Mouse (Mus musculus): ENCODE results near the gene Syt5. TPM values are rescaled to one million over a fixed set of nuclear protein-coding genes. Genes with fewer than 3 reads are reported as not detected.

Syt5 gene
- polyA plus RNA-seq, 1 experiment from 2014 or later: 164 TPM

DNA sequence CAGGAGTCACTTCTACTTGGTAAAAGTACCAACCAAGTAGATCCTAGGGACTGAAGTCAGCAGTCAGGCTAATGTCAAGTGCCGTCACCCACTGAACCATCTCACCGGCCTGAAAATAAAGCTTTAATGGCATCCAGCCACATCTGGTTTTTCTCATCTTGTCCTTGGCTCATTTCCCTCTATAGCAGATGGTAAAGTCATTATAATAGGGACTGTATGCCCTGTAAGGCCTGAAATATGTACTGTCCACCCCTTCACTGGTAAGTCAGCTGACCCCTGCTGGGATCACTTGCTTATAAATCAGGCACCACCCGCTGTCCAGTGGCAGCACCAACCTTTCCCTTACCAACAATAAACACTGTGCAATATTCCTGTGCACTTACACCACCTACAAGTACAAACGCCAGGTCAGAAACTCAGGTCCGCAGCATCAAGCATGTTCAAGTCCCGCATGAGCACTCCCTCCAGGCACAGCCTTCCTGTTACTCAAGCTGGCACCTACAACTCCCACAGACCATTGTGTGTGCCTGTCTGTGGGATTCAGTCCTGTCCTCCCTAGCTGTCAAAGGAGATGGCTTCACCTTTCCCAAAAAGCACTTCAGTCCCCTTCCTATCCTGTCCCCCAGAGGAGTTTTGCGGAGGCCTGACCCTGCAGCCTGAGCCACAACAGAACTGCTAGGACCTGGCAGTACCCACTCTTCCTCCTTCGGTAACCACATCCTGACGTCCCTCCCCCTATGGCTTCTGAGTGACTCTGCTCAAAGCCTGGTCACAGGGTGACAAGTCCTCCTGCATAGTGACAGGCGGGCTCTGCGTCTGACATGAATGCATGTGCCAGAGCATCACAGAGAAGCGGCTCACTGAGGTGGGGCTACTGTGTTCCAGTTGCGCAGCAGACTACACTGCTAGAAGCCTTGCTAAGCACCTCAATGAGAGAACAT lies 54.8 kb downstream of the Syt5 start:
- no peak for ATAC-seq (replicated peaks)
- H3K4me1 ChIP-seq: peaks cover 2% of the 10 kb centered on the region; the same call in 1 of the 2 replicates
- no peaks in the 10 kb centered on the region for H3K9me3 ChIP-seq
- no peak overlapping the region for H3K9ac ChIP-seq (replicated peaks)
- no peak overlapping the region for H3K4me3 ChIP-seq
- H3K27ac ChIP-seq (replicated peaks): no peak overlapping the region
- H3K36me3 ChIP-seq: peaks cover 30% of the 10 kb centered on the region
- H3K27me3 ChIP-seq: no peaks in the 10 kb centered on the region
- 91% methylated on average over 13 of the region's 13 CpGs for WGBS
- H3K4me2 ChIP-seq (replicated peaks): no peak overlapping the region

DNA sequence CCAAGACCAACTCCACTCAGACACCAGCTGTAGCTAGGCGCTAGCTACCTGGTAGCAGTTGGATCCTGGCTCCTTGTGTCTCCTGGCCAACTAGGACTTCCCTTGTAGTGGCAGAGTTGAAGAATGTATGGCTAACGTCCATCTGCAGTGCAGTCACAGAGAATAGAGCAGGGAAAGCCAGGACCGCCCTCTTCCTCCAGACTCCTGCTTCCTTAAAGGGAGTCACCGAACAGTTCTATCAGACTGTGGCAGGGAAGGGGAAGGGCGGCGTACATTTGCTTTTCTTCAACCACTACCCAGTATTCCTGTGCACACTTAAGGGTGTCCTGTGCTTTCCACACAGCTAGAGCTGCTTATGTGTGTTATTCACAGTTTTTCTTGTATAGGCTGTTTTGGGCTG lies 56.0 kb downstream of the Syt5 start:
- Histone ChIP-seq H3K27ac (replicated peaks) (no peak overlapping the region), H3K27me3 (no peaks in the 10 kb centered on the region), H3K4me2 (replicated peaks) (no peak overlapping the region), H3K9ac (replicated peaks) (no peak overlapping the region), H3K36me3 (peaks cover 20% of the 10 kb centered on the region), H3K9me3 (no peaks in the 10 kb centered on the region), H3K4me3 (no peak overlapping the region), H3K4me1 (no peaks in the 10 kb centered on the region)
- ATAC-seq (replicated peaks): no peak
- WGBS: 91% methylated on average over 6 of the region's 6 CpGs

Small RNAs within 50 kb of the gene (microRNA-seq; reads per million reads assigned to microRNA genes)
- not detected for gene Gm23577

Other genes with a start within 250 kb of the Syt5 start
- gene Ncr1, start 209.8 kb downstream of the Syt5 start, polyA plus RNA-seq (2015; fragmentation: Nextera tagmentation; extraction: Ambion mirVana): not detected in 2 replicates
- 0.06 TPM in 1 of 2 replicates, not detected in the other for gene Gp6, start 149.8 kb downstream of the Syt5 start, polyA plus RNA-seq (2015; fragmentation: Nextera tagmentation; extraction: Ambion mirVana)
- gene Rdh13, start 101.9 kb downstream of the Syt5 start, polyA plus RNA-seq (2015; fragmentation: Nextera tagmentation; extraction: Ambion mirVana): 34.8 and 37.3 TPM in 2 replicates
- 7.0 TPM in 2 replicates for gene Eps8l1, start 86.9 kb downstream of the Syt5 start, polyA plus RNA-seq (2015; fragmentation: Nextera tagmentation; extraction: Ambion mirVana)
- 48.4 and 50.3 TPM in 2 replicates for gene Ppp1r12c, start 45.9 kb downstream of the Syt5 start, polyA plus RNA-seq (2015; fragmentation: Nextera tagmentation; extraction: Ambion mirVana)
- gene Tnnt1, start 31.2 kb downstream of the Syt5 start, polyA plus RNA-seq (2015; fragmentation: Nextera tagmentation; extraction: Ambion mirVana): 2.5 and 2.6 TPM in 2 replicates
- gene Tnni3, start 23.3 kb downstream of the Syt5 start, polyA plus RNA-seq (2015; fragmentation: Nextera tagmentation; extraction: Ambion mirVana): 1.8 and 1.9 TPM in 2 replicates
- 1.6 and 1.7 TPM in 2 replicates for gene Dnaaf3, start 15.1 kb downstream of the Syt5 start, polyA plus RNA-seq (2015; fragmentation: Nextera tagmentation; extraction: Ambion mirVana)
- gene Ptprh, start 56.5 kb upstream of the Syt5 start, polyA plus RNA-seq (2015; fragmentation: Nextera tagmentation; extraction: Ambion mirVana): 0.24 and 0.52 TPM in 2 replicates
- 2.7 and 3.1 TPM in 2 replicates for gene Tmem86b, start 83.9 kb upstream of the Syt5 start, polyA plus RNA-seq (2015; fragmentation: Nextera tagmentation; extraction: Ambion mirVana)
- 9.2 and 9.3 TPM in 2 replicates for gene Ppp6r1, start 111.5 kb upstream of the Syt5 start, polyA plus RNA-seq (2015; fragmentation: Nextera tagmentation; extraction: Ambion mirVana)
- 142 and 146 TPM in 2 replicates for gene Hspbp1, start 137.5 kb upstream of the Syt5 start, polyA plus RNA-seq (2015; fragmentation: Nextera tagmentation; extraction: Ambion mirVana)
- gene Brsk1, start 143.1 kb upstream of the Syt5 start, polyA plus RNA-seq (2015; fragmentation: Nextera tagmentation; extraction: Ambion mirVana): 6.7 and 7.9 TPM in 2 replicates
- 0.08 and 0.24 TPM in 2 replicates for gene Tmem150b, start 177.7 kb upstream of the Syt5 start, polyA plus RNA-seq (2015; fragmentation: Nextera tagmentation; extraction: Ambion mirVana)
- gene Kmt5c, start 192.6 kb upstream of the Syt5 start, polyA plus RNA-seq (2015; fragmentation: Nextera tagmentation; extraction: Ambion mirVana): 64.3 and 70.6 TPM in 2 replicates
- 13.7 and 14.1 TPM in 2 replicates for gene Cox6b2, start 205.6 kb upstream of the Syt5 start, polyA plus RNA-seq (2015; fragmentation: Nextera tagmentation; extraction: Ambion mirVana)
- not detected in 2 replicates for gene Fam71e2, start 223.8 kb upstream of the Syt5 start, polyA plus RNA-seq (2015; fragmentation: Nextera tagmentation; extraction: Ambion mirVana)
- gene Il11, start 235.3 kb upstream of the Syt5 start, polyA plus RNA-seq (2015; fragmentation: Nextera tagmentation; extraction: Ambion mirVana): 0.56 and 1.2 TPM in 2 replicates
- not detected in 2 replicates for gene Tmem190, start 235.4 kb upstream of the Syt5 start, polyA plus RNA-seq (2015; fragmentation: Nextera tagmentation; extraction: Ambion mirVana)
- 3.5 TPM in 2 replicates for gene Tmem238, start 242.1 kb upstream of the Syt5 start, polyA plus RNA-seq (2015; fragmentation: Nextera tagmentation; extraction: Ambion mirVana)
- gene Rpl28, start 245.3 kb upstream of the Syt5 start, polyA plus RNA-seq (2015; fragmentation: Nextera tagmentation; extraction: Ambion mirVana): 224 and 256 TPM in 2 replicates